Mouse (Mus musculus): ENCODE data around the gene Dctd.

Gene Dctd

GRCm38 (mm10) chr8:48098792-48099191, at the start of gene Dctd:
Dctd (plus strand) TSS chr8:48099092.
- no peak for DNase-seq

GRCm38 (mm10) chr8:48053611-48054010, 45.3 kb upstream of the Dctd start:
- no peak for DNase-seq

- DNase-seq = no peak
Observed at GRCm38 (mm10) chr8:48063526-48064072, 35.3 kb upstream of the Dctd start.

GRCm38 (mm10) chr8:48074149-48074548, 24.7 kb upstream of the Dctd start:
- DNase-seq = no peak

- DNase-seq = no peak
Observed at GRCm38 (mm10) chr8:48082343-48082742, 16.5 kb upstream of the Dctd start.

- DNase-seq = no peak
Observed at GRCm38 (mm10) chr8:48090661-48091060, 8.2 kb upstream of the Dctd start.

- no peak for DNase-seq
Observed at GRCm38 (mm10) chr8:48095378-48095777, 3.5 kb upstream of the Dctd start.

- peak; percentile 78 to 82 for DNase-seq
Observed at GRCm38 (mm10) chr8:48097131-48097794, 1.6 kb upstream of the Dctd start.

- no peak for DNase-seq
Observed at GRCm38 (mm10) chr8:48098081-48098639, 732 bp upstream of the Dctd start.

- DNase-seq = no peak
Observed at GRCm38 (mm10) chr8:48100100-48100787, 1.4 kb downstream of the Dctd start.

- no peak for DNase-seq
Observed at GRCm38 (mm10) chr8:48109373-48109855, 10.5 kb downstream of the Dctd start.

- DNase-seq = peak; percentile 34 to 46
Observed at GRCm38 (mm10) chr8:48109856-48110780, 11.2 kb downstream of the Dctd start.

GRCm38 (mm10) chr8:48114591-48114990, 15.7 kb downstream of the Dctd start:
- peak; percentile 9 to 28 for DNase-seq

GRCm38 (mm10) chr8:48122991-48123390, 24.1 kb downstream of the Dctd start:
- DNase-seq = no peak

GRCm38 (mm10) chr8:48124857-48125256, 26.0 kb downstream of the Dctd start:
- DNase-seq = no peak

- no peak for DNase-seq
Observed at GRCm38 (mm10) chr8:48126954-48127353, 28.1 kb downstream of the Dctd start.

GRCm38 (mm10) chr8:48130266-48130665, 31.4 kb downstream of the Dctd start:
- DNase-seq = no peak

GRCm38 (mm10) chr8:48133321-48133720, 34.4 kb downstream of the Dctd start:
- DNase-seq = no peak

- DNase-seq = no peak
Observed at GRCm38 (mm10) chr8:48136804-48137650, 38.1 kb downstream of the Dctd start.

GRCm38 (mm10) chr8:48137651-48137937, 38.7 kb downstream of the Dctd start:
- DNase-seq = no peak

- DNase-seq = peak; percentile 7 to 19
Observed at GRCm38 (mm10) chr8:48141023-48141422, 42.1 kb downstream of the Dctd start.

- no peak for DNase-seq
Observed at GRCm38 (mm10) chr8:48145766-48146165, 46.9 kb downstream of the Dctd start.
